Mouse (Mus musculus): ENCODE measurements around the gene Mthfd2.

Mthfd2 gene

DNA sequence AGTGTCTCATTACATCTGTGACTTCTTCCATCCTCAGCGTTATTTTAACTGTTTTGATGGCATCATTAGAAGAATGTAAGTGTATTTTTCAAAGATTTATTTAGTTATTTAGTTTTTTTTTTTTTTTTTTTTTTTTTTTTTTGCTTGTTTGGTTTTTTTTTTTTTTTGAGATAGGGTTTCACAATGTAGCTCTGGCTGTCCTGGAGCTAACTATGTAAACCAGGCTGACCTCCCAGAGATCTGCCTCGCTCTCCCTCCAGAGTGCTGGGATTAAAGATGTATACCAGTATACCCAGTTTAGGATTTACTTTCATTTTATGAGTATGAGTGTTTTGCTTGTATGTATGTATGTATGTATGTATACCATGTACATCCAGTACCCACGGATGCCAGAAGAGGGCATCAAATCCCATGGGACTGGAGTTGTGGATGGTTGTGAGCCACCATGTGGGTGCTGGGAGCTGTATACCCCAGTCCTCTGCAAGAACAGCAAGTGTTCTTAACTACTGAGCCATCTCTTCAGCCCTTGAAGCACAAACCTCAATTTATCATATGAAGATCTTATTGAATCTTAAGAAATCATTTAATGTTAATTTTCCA is 2.0 kb upstream of the Mthfd2 start:
- no peak for DNase-seq

DNA sequence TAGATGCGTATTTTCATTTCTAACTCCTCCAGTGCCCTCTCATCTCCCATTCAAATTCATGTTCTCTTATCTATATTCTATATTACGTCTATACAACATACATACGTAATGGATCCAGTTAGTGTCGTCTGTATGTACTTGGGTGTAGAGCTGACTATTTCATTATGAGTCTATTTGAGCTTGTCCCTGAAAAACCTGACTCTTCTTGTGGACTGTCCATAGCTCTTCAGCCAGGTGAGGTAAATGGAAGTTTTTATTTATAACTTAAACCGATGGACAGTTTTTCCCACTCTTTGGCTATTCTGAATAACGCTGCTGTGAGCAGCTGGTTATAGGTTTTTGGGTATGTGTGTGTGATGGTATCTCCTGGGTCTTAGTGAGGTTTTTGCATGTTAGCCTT is 1.1 kb upstream of the Mthfd2 start:
- no peak for DNase-seq

DNA sequence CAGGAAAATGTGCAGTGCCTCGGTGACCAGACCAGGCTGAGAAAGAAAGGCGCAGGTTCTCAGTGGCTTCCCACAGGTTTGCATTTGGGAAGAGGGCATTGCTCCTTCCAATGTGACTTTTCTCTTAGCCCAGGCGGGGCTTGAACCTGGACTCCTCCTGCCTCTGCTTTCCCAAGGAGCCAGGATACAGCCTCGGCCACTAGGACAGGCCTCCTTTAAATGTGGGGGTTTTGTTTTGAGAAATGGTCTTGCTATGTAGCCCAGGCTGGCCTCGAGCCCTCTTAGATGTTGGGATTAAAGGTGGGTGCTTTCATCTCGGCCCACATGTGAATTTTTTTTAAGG is 657 bp upstream of the Mthfd2 start:
- no peak for DNase-seq

DNA sequence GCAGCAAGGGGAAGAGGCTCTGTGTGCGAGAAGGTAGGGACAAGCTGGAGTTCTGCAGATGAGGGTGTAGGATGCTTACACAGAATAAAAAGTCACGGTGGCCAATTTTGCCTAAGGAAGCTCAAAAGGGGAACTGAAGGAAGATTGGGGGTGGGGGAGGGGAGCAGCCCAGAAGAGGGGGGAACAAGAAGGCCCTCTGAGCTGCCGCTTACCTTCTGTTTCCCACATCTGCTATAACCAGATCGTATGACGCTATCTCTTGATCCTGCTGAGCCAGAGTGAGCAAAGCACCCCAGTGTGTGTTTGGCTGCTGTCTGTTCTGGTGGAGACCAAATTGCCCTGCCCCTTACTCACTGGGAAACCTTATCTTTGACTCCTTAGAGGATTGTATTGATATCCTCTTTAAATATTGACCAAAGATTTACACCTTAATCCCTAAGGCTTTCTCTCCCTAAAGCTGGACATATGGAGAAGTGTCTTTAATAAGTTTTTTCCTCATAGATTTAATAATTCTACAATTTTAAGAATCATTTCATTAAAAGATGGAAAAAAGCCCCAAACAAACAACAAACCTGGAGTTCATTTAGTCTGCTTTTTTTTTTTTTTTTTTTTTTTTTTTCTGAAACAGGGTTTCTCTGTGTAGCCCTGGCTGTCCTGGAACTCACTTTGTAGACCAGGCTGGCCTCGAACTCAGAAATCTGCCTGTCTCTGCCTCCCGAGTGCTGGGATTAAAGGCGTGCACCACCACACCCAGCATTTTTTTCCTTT is 1.9 kb downstream of the Mthfd2 start:
- DNase-seq = no peak

DNA sequence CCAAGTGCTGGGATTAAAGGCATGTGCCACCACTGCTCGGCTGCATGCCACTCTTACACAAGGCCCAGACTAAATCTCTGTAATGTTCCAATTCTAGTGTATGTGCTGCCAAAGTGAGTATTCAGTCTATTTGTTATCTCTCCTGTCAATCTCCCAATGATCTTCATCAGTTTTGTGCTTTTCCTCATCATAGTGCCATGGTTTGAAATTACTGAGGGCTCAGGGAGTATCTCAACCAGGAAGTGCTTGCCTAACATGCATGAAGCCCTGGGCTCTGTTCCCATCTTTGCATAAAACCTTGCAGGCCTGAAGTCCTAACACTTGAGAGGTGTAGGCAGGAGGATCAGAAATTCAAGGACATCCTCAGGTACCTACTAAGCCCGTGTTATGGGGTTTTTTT is 2.9 kb downstream of the Mthfd2 start:
- DNase-seq = no peak

DNA sequence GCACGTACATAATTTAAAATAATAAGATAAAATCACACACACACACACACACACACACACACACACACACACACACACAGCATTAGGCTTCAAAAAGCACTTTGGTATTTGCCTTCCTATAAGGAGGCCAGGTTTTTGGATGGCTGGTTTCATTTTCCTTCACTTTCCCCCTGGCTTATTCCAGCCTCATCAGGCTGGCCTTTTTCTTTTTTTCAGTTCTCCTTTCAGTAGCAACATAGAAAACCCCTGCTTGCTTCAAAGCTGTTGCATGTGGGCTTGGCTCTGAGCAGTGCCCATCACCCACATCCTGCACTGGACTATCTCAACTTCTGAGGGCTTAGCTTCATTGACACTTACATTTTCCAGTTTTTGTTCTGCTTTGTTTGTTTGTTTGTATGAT is 3.8 kb downstream of the Mthfd2 start:
- DNase-seq = no peak

DNA sequence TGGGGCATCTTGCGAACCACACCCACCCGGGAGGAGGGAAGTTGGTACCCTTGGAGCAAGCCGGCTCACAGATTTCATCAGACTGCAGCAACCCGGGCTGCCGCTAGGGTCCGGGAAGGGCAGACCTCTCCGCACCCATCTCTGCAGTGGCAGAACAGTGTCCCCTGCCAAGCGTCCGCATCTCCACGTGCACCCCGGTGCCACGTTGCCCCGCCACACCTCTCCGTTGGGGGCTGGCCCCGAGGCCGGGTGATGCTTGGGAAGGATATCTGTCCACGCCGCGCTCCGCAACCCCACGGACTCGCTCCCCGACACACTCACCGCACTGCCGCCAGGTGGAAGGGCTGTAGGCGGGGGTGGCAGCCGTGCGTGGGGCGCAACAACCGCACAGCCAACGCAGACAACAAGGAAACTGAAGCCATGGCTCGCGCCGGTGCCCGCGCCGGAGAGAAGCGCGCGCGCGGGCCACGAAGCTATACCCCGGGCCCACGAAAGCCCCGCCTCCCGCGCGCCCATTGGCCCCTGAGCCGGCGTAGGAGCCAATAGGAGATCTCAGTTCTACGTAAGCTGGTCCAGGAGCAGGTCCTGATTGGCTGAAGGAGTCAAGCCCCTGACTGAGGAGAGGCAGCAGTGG is 8.5 kb downstream of the Mthfd2 start:
- peak; percentile 97 to 98 for DNase-seq

DNA sequence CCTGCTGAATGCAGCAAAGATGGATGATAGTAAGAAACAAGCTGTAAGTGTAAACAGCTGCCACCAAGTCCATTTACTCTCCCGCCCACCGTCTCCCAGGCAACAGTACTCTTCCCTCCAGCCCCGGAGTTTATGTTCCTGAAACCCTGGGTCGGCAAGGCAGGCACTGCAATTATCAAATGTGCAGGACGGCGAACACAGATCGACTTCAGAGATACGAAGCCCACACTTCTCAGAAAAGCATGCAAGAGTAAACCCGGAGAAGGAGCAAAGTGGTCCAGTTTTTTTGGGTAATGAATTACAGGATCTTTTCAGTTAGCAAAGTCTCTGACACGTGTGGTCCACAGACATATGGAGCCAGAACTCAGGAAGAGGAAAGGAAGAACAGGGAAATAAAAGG is 9.7 kb downstream of the Mthfd2 start:
- DNase-seq = peak in 1 of 2 experiments; percentile 17

DNA sequence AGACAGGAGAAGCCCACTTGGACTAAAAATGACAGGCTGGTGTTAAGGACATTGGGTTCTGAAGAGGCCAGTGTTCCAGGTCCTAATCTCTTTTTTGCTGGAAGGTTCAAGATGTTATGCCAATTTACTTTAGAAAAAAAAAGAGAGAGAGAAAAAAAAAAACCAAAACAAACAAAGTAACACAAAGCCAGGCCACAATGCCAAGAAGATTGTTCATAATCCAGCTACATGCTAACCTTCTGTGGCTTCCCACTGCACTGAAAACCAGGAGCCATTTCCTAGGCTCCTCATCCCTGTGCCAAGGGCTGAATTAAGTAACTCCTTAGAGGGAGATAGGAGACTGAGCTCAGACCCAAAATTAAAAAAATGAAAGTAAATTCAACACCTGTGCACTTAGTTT is 10.4 kb downstream of the Mthfd2 start:
- DNase-seq = no peak

DNA sequence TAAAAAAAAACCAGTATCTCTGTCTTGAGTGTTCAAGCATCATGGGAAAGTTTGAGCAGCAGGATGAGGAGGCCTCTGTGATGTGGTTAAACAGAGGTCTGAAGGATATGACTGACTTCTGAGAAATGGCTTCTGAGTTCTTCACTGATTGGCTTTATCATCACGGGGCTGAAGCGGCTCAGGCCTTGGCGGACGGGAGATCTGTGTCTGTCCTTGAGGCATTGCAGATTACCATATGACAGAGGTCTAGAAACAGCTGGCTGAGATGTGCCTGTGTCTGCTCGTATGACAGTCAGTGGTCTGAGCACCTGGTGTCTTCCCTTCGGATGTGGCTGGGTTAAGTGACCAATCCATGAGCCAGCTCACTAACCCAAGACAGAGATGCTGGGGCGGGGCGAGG is 13.2 kb downstream of the Mthfd2 start:
- DNase-seq = no peak

DNA sequence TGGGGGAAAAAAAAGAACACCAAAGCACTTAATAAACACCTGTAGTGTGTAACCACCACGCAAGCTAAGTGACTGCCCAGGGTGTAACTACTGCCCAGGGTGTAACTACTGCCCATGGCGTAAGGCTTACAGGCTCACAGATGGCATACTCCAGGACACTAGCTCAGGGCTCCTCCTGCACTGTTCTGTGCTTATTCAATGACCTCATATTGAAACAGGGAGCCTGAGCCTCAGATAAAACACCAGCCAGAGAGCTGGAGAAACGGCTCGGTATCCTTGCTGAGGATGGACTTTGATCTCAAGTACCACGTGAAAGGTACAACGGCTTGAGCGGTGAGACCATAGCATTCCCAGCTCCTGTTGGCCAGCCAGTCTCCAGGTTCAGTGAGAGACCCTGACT is 13.7 kb downstream of the Mthfd2 start:
- DNase-seq = no peak

DNA sequence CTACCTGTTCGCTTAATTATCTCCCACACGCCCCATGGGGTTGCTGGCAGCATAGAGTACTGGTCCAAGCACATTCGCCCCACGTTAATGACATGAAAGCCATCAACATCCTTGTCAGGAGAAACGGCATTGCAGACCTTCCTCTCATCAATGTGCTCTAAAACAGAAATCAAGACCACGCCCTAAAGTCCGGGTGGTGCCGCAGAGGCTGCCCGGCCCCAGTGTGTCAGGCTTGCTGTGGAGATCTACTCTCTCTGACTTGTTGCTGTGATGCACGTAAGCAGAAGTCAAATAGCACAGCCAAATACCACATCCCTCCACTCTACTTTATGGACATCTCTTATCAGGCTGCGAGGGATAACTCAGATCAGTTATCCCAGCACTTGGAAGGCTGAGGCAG is 14.5 kb downstream of the Mthfd2 start:
- DNase-seq = no peak

DNA sequence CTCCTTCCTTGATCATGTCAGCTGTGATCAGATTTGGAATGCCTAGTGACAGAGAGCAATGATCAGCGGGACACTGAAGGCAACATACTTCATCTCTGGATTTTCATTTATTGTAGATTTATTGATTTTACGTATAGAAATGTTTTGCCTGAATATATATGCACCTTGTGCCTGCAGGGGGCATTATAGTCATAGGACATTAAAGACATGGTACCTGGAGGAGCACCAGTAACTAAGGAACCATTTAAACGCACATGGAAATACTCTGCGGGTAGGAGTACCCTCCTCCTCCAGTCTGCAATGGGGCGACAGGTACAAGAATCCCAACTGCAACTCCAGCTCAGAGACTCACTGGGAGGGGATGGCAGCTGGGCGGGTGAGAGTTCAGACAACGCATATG is 16.7 kb downstream of the Mthfd2 start:
- no peak for DNase-seq

DNA sequence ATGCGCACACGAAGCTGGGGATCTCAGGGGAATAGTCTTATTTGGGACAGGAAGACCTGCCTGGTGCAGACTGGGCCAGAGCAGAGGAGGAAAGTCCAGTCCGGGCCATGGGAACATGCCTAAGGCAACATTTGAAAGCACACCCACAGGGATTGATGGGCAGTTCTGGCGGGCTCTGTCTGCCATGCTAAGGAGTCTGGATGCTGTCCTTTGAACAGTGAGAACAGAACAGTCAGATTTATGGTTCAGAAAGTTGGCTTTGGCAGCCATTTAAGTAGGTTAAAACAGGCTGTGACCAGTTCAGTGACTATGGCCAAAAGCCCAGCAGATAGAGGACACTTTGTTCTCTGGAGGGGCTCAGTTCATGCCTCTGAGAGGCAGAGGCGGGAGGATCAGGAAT is 23.4 kb downstream of the Mthfd2 start:
- peak in 1 of 2 experiments; percentile 15 for DNase-seq

DNA sequence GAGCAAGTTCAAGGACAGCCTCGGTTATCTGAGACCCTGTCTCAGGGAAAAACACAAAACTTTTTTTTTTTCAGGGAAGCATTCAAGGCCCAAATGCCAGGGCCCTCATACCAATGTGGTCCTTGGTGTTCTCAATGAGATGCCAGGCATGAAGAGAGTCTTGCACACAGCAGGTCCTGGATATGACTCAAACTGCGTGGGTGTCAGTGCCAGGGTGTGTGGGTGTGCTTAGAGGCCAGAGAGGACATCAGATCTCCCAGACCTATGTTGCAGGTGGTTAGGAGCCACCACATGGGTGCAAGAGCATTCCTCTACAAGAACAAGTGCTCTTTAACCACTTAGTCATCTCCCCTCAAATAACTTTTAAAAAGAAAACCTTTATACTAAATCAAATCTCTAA is 24.4 kb downstream of the Mthfd2 start:
- DNase-seq = no peak

DNA sequence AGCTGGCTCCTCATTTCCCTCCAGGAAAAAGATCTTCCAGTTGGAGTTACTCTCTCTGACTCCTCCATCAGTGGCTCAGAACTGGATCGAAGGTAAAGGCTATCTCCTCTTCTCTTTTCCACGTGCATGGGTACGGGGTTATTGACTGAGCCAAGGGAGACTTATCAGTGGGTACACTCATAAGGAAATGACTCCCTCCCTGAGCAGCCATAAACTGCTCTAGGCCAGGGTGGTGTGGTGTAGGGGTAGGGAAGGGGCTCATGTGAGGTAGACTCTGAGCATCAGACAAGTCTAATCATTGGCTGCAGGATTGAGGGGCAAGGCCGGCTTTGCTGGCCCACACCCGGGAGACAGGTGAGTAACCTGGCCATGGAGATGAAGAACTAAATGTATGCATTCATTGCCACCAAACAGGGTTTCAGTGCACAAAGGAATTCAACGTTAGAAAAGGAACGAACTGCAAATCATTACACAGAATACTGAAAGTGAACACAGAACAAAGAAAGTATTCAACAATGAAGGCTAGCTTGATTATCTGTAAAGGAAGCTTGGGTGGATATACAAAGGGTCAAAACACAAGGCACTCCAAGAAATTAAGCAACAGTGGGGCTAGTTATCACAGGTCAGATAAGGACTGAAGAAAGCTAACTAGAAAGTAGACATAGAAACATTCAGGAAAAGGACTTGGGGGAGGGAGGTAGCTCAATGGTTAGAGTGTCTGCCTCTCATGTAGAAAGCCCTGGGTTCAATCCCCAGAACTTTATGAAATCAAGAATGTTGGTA is 25.1 kb downstream of the Mthfd2 start:
- no peak for DNase-seq

DNA sequence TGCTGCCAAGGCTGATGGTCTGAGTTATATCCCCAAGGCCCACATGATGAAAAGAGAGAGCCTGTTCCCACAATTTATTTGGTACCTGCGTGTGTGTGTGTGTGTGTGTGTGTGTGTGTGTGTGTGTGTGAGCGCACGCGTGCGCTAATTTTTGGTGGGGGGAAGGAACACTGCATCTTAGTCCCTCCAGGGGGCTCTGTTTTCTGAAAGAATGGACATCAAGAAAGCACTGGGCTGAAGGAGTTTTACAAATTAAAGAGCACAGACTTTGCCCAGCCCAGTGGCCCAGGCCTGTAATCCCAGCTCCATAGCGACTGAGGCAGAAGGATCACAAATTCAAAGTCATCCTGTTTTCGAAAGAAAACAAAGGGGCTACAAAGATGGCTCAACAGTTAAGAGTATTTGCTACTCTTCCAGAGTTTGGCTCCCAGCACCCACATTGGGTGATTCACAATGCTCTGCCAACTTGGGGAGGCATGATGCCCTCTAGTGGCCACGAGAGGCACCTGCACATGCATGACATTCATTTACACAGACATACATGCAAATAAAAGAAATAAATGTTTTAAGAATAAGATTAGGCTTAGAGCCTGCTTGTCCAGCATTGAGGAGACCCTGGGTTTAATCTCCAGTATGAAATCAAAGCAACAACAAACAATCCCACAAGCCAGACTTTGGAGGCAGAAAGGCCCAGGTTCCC is 45.3 kb downstream of the Mthfd2 start:
- peak; percentile 40 to 45 for DNase-seq

DNA sequence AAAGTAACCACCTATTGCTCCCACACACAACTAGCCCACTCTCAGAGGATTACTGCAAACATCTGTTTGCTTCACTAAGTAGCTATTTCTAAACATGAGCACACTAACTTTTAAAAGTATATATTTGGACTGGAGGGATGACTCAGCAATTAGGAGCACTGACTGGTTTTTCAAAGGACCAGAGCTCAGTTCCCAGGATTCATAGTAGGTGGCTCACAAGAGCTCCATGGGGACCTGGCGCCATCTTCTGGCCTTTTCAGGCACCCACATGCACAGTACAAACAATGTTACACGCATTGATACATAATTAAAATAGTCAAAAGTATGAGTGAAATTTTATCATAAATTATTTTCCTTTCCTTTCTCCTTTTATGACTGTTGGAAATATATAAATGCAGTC is 46.8 kb downstream of the Mthfd2 start:
- DNase-seq = peak; percentile 52 to 56

DNA sequence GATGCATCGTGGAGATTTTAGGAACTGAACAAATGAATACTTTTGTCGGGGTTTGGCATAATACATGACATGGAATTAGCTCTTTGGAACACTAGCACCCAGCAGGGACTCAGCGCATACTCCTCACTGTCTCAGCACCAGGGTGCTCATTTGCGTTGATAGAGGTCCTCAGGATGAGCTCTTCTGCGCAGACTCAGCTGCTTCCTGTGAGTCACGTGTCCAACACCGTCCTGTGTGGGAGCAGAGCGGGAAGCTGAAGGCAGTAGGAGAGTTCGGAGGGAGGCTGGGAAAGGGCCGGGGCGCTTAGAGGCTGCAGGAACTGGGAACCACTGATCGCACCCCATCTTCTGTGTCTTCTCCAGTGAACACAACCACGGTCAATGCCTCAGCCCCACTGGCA is 48.6 kb downstream of the Mthfd2 start:
- DNase-seq = no peak

DNA sequence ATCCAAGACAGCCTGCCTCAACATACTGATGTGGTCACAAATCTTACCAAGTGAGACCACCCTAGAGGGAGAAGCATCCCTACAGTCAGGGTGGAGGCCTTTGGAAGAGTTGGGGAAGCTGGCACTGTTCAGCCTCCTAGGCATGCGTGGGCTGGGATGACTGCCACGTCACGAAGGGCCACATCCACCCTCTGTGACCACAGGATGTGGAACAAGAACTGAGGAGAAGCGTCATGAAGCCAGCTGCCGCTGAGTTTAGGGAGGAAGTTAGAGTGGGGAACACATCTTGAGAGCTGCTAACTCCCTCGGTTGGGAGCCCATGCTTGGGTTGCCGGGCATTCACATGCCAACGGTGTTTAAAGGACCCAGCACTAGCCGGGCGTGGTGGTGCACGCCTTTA is 52.0 kb downstream of the Mthfd2 start:
- DNase-seq = no peak

DNA sequence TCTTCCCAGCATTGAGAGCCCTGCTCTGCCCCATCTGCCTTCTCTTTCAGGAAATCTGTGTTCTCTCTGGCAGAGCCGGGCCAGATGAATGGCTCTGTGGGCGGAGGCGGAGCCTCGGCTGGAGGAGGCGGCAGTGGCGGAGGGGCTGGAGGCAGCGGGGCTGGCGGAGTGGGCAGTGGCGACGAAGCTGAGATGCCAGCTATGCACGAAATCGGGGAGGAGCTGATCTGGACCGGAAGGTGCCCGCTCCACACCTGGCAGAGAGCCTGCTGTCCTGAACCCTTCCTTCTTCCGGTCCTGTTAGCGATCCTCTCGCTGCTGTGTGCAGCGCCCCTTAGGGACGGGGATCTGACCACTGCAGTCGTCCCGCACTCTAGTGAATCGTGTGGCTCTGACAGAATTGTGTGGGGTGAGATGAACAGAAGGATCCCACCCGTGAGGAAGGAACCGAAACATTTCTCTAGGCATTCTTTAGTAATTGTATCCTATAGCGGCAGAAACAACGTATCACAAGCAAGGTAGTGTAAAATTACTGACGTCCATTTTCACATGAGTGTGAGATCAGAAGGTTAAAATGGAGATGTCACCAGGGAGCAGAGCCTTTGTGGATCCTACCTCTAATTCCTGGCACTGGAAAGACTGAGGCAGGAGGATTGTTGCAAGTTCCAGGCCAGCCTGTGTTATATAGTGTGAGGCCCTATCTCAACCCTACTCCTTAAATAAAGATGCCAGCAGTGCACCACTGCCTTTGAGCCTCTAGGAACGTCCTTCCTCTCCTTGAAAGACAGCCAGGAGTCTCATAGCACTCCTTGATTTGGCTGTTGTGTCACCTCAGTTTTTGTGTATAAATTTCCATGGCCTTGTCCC is 57.3 kb downstream of the Mthfd2 start:
- DNase-seq = peak; percentile 98

DNA sequence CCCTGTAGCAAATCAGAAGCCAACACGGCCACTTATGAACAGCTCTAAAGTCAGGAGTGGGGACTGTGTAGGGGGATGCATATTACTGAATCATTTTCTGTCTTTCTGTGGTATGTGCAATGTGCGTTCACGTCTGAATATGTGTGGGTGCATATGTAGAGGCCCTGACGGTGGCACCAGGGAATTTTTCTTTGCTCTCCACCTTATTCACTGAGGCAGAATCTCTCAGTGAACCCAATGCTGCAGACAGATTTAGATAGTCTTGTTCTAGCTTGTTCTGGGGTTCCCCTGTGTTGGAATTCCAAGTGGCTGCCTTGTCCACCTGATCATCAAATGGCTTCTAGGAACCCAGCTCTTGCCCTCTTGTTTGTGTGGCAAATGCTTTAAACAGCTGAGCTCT is 58.1 kb downstream of the Mthfd2 start:
- DNase-seq = no peak
